In genomic region chr4:75264219-75264618, GRCm38 (mm10) we compare ENCODE assay signal across 21 mouse cellular contexts.
"Had no signal": no experiment of that assay in that cellular context is flagged by ENCODE, and none has a peak within 500 bp of the region (broad histone marks: within the 10 kb centered on the region; RNA-seq: fewer than 3 reads in every experiment).

No protein-coding gene starts in this region.

- H3K4me2 ChIP-seq: heart, embryonic 12.5 days; hindbrain, embryonic 13.5 days; hindbrain, embryonic 15.5 days; kidney, embryonic 15.5 days; limb, embryonic 13.5 days; limb, embryonic 15.5 days; liver, embryonic 12.5 days had no signal

- H3K36me3 ChIP-seq: heart, embryonic 12.5 days; hindbrain, embryonic 13.5 days; hindbrain, embryonic 15.5 days; kidney, embryonic 15.5 days; limb, embryonic 13.5 days; limb, embryonic 15.5 days; liver, embryonic 12.5 days had no signal

- DNase-seq: gastrocnemius, postnatal 14 days; gastrocnemius, postnatal 36 days; heart, adult 18-20 months; heart, postnatal 10 days; heart, postnatal 36 days; kidney, adult 11 months; kidney, adult 2 months; kidney, adult 9 months; kidney, postnatal 14 days; kidney, postnatal 36 days had no signal

- H3K27ac ChIP-seq: hindbrain, embryonic 13.5 days; hindbrain, embryonic 15.5 days; hindbrain, postnatal 0 days; kidney, embryonic 15.5 days; kidney, postnatal 0 days; limb, embryonic 13.5 days; limb, embryonic 15.5 days; liver, embryonic 12.5 days; liver, embryonic 14.5 days had no signal

- H3K9ac ChIP-seq: heart, embryonic 12.5 days; hindbrain, embryonic 13.5 days; hindbrain, embryonic 15.5 days; kidney, embryonic 15.5 days; limb, embryonic 13.5 days; limb, embryonic 15.5 days; liver, embryonic 12.5 days; liver, embryonic 14.5 days had no signal

- H3K4me1 ChIP-seq: heart, embryonic 12.5 days; hindbrain, embryonic 13.5 days; hindbrain, embryonic 15.5 days; kidney, embryonic 15.5 days; limb, embryonic 13.5 days; limb, embryonic 15.5 days had no signal

- H3K4me3 ChIP-seq: heart, embryonic 12.5 days; hindbrain, embryonic 13.5 days; hindbrain, embryonic 15.5 days; kidney, embryonic 15.5 days; limb, embryonic 13.5 days; limb, embryonic 15.5 days; liver, embryonic 12.5 days had no signal

- H3K27me3 ChIP-seq: heart, embryonic 12.5 days; hindbrain, embryonic 13.5 days; hindbrain, embryonic 15.5 days; kidney, embryonic 15.5 days; limb, embryonic 13.5 days; limb, embryonic 15.5 days; liver, embryonic 12.5 days had no signal

- ATAC-seq: hindbrain, postnatal 0 days; intestine, embryonic 16.5 days; liver, embryonic 12.5 days had no signal

- H3K9me3 ChIP-seq: heart, embryonic 12.5 days; hindbrain, embryonic 13.5 days; hindbrain, embryonic 15.5 days; kidney, embryonic 15.5 days; limb, embryonic 13.5 days; limb, embryonic 15.5 days; liver, embryonic 12.5 days had no signal
